Mouse (Mus musculus) small intestine, adult 2 months (tissue): ENCODE measurements around the gene Mindy4b-ps.

ENCODE experiments used
- CTCF ChIP-seq: fragments of 200-500 bp; IDR thresholded peaks from 2 replicates; pipeline ENCODE4 v1.5.1; 2012; ENCODE audit warnings: low read depth, mild to moderate bottlenecking, control low read depth, inconsistent platforms, low read length, moderate library complexity, mixed read lengths; ENCODE audit not compliant: insufficient replicate concordance, insufficient read length; ENCODE audit errors: extremely low read depth
- POLR2A ChIP-seq: fragments of 200-500 bp; IDR thresholded peaks from 2 replicates; pipeline ENCODE4 v1.6.1; 2012; ENCODE audit warnings: low read depth, mild to moderate bottlenecking, control low read depth, inconsistent platforms, low read length, moderate library complexity

DNA sequence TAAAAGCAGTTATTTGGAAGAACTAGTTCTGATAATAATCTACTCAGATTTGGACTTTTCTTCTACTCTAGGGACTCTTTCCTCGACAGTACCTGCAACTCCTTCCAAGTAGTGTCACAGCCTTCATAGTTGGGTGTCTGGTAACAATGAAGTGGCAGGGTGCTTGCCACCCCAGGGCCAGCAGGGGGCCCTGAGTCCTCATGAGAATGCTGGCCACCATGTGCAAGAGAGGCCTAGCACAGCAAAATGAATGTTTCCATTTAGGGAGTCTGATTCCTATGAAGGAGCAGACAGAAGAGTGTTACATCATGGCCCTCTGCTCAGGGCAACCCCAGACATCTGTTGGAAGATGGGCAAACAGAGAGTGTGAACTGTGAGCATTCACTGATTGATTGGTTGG is 21.3 kb upstream of the Mindy4b-ps start:
- TF ChIP-seq POLR2A = no peak
- TF ChIP-seq CTCF = no peak
